Mouse (Mus musculus): ENCODE measurements at regions not wholly inside any gene's neighbourhood (a gene's known extent, or its start where the extent isn't known, plus 50 kb on each side); places are given as distances from the start of the nearest gene placed in this dataset.
"Not testable (repeated sequence)": the region's sequence is repeated elsewhere in the genome, so short reads cannot be mapped to it uniquely, and the experiment has no call there.

DNA sequence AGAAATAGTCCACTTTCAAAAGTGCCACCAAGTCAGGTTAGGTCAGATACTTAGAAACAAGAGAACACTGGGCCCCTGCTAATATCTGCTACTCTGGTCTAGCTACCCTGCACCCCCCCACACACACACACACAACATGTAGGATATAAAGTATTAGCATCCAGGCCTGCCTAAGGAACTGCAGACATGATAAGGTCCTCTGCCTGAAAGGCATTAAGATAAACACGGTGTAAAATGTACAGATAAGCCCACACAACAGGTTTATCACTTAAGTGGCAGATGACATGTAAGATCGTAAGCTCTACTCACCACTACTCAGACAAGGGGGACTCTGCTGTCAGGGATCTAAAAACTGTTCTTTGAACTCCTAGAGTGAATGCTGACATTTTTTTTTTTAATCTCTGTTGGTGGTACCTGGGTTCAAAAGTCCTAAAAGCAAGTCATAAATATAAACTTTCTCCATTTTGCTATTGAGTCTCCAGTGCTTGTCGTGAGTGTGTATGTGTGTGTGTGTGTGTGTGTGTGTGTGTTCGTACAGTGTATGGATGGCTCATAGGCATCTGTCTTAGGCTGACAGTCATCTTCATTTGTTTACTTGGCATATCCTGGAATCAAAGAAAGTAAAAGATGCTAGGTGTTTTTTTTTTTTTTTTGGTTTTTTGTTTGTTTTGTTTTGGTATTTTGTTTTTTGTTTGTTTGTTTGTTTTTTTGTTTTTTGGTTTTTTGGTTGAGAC, 52.2 kb downstream of the Gm9817 start:
- DNase-seq (ENCODE audit: low read depth, low spot score): no peak

GRCm38 (mm10) chr13:45140616-45141015, 62.1 kb downstream of the Gm9817 start:
- DNase-seq (ENCODE audit: low read depth, low spot score): no peak

GRCm38 (mm10) chr13:45145129-45145528, 66.6 kb downstream of the Gm9817 start:
- DNase-seq (ENCODE audit: low read depth, low spot score): no peak

- no peak for DNase-seq (ENCODE audit: low read depth, low spot score)
Observed at GRCm38 (mm10) chr13:45156223-45156622, 77.7 kb downstream of the Gm9817 start.

- no peak for DNase-seq (ENCODE audit: low read depth, low spot score)
Observed at GRCm38 (mm10) chr13:45156982-45157381, 78.5 kb downstream of the Gm9817 start.

- DNase-seq (ENCODE audit: low read depth, low spot score): no peak
Observed at GRCm38 (mm10) chr13:45160281-45160680, 81.8 kb downstream of the Gm9817 start.

DNA sequence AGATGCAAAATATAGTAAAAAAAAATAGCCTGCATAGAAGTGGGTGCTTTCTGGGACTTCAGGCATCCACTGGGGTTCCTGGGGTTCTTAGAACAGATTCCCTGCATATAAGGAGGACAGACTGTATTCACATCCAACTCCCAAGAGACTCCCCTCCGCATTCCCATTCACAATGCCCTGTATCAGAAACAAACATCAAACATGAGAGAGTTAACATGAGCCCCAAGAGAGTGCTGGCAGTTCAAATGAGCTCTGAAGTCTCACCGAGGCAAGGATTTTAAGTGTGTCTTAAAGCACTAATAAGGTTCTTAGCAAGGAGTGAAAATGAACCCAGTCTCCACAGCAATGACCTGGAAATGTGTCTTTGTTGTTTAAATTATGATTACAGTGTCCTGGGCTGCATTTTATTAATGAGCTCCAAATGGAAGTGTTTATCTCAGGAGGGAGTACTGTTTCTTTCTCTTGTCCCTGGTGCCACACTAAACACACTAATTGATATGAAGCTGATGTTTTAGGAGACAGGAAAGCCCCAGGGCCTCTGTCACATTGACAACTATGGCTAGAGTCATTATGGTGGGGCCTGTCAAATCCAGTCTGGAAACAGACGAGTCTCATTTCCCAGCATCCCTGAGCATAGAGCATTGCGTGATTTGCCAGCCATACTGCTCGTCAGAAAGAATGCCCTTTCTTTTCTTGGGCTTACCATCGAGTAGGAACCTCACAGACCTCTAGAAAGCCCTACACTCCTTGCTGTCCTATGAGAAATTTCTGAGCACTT, 85.7 kb downstream of the Gm9817 start:
- no peak for DNase-seq (ENCODE audit: low read depth, low spot score)

GRCm38 (mm10) chr13:45165159-45165558, 86.7 kb downstream of the Gm9817 start:
- DNase-seq (ENCODE audit: low read depth, low spot score): no peak

- DNase-seq (ENCODE audit: low read depth, low spot score): no peak
Observed at GRCm38 (mm10) chr13:45169716-45170115, 91.2 kb downstream of the Gm9817 start.

- no peak for DNase-seq (ENCODE audit: low read depth, low spot score)
Observed at GRCm38 (mm10) chr13:45173139-45173538, 94.6 kb downstream of the Gm9817 start.

DNA sequence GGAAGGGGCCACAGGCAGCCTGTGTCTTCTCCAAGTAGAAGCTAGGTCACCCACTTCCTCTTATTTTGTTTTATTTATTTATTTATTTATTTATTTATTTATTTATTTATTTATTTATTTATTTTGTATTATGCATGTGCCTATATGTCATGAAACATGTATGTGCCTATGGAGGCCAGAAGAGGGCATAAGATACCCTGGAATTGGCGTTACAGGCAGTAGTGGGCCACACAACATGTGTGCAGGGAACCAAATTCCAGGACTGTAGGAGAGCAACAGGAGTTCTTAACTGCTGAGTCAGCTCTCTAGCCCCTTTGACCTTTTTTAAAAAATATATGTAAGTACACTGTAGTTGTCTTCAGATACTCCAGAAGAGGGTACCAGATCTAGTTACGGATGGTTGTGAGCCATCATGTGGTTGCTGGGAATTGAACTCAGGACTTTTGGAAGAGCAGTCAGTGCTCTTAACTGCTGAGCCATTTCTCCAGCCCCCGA, 97.3 kb downstream of the Gm9817 start:
- not testable (repeated sequence) for DNase-seq (ENCODE audit: low read depth, low spot score)

GRCm38 (mm10) chr13:45181529-45182230, 103.2 kb downstream of the Gm9817 start:
- DNase-seq (ENCODE audit: low read depth, low spot score): no peak

- no peak for DNase-seq (ENCODE audit: low read depth, low spot score)
Observed at GRCm38 (mm10) chr13:45189389-45189788, 110.9 kb downstream of the Gm9817 start.

GRCm38 (mm10) chr13:45190151-45190550, 111.7 kb downstream of the Gm9817 start:
- DNase-seq (ENCODE audit: low read depth, low spot score): no peak

DNA sequence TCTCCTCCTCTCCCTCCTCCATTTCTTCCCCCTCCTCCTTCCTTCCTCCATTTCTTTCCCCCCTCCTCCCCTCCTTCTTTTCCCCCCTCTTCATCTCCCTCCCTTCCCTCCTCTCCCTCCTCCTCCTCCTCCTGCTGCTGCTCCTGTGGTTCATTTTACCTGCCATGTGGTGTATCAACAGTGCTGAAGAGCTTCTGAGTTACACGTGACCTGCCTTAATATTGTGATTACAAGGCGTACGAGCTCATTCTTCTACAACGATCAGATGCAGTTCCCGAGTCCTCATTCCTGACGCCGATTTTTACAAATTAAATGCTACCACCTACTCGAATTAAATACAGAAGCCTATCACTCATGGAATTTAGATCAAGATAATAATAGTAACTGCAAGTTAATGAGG, 113.6 kb downstream of the Gm9817 start:
- DNase-seq (ENCODE audit: low read depth, low spot score): no peak

GRCm38 (mm10) chr13:45195562-45195961, 117.1 kb downstream of the Gm9817 start:
- no peak for DNase-seq (ENCODE audit: low read depth, low spot score)

DNA sequence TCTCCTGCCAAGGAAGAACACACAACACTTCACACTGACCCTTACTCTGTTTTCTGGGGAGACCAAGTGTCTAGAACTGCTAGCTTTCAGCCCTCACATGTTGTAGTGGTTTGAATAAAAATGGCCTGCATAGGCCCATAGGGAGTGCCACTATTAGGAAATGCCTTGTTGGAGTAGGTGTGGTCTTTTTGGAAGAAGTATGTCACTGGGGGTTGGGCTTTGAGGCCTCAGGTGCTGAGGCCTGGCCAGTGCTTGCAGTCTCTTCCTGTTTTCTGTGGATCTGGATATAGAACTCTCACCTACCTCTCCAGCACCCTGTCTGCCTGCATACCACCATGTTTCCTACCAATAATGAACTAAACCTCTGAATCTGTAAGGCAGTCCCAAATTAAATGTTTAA, 117.9 kb downstream of the Gm9817 start:
- no peak for DNase-seq (ENCODE audit: low read depth, low spot score)

GRCm38 (mm10) chr13:45200511-45201120, 122.1 kb downstream of the Gm9817 start:
- no peak for DNase-seq (ENCODE audit: low read depth, low spot score)

DNA sequence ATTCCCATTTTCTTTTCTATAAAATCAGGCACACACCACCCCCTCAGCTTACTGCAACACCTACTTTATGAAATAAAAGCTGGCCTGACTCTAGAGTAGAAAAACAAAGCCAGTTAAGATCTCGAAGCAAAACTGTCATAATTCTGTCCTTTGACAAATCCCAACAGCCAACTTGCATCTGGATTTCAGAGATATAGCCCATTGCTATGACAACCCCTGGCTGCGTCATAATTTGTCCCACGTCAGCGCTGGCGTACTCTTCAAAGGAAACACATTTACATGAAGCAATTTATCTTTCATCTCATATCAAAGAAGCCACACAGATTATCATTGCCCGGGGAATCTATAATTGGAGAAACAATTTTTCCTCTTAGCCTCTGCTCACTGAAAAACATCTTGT, 126.4 kb downstream of the Gm9817 start:
- no peak for DNase-seq (ENCODE audit: low read depth, low spot score)

- DNase-seq (ENCODE audit: low read depth, low spot score): no peak
Observed at GRCm38 (mm10) chr13:45208540-45209197, 130.2 kb downstream of the Gm9817 start.

DNA sequence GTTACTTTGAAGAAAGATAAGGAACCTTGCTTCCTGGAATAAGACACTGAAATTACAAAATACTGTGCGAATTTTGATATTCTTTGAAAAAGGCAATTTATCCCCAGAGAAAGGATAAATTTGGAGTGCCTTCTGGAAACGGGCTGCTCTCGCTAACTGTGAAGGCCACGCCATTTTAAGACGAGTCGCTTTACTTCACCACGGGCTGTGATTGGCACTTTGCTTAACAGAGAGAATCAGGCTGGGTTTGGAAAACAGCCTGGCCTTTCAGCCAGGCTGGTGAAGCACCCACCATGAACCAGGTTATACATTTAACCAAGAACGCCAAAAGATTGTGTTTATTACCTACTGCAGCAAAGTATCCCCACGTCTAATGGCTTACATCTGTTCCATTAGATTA, 132.7 kb downstream of the Gm9817 start:
- no peak for DNase-seq (ENCODE audit: low read depth, low spot score)
